Mouse (Mus musculus) kidney, postnatal 14 days (tissue): ENCODE data around the gene Ptprm.

Experiments used
- DNase-seq: peaks from one replicate; pipeline ENCODE4 v3.0.0; 2022; ENCODE audit warnings: mixed read lengths

Gene Ptprm

DNA sequence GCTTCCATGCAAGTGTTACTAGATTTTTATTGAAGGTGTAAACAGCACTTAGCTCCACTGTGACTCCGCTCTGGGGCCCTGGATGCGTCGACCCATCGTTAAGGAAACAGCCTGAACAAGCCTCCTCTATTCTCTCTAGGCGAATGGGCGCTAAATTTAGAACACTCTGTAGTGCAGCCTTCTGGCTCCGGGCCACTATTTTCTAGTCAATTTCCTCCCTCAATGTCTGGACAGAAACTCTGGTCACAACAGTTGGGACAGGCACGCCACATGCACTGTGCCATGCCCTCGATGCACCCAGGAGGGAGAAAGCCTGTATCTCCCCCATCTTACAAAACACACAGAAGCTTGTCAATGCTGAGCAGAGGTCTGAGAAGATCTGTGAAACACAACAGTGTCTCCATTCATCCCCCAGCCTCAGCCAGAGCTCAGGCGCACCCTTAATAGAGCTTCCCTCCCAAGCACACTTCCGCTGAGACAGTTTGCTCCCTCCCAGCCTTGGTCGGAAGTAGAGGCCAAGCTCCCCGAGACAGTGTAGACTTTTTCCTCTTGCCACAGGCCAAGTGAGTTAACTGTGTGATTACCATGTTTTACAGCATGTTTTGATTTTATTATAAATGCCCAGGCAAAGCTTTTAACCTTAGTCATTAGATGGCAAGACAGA, 220.7 kb downstream of the Ptprm start:
- DNase-seq, result peak; percentile 78

DNA sequence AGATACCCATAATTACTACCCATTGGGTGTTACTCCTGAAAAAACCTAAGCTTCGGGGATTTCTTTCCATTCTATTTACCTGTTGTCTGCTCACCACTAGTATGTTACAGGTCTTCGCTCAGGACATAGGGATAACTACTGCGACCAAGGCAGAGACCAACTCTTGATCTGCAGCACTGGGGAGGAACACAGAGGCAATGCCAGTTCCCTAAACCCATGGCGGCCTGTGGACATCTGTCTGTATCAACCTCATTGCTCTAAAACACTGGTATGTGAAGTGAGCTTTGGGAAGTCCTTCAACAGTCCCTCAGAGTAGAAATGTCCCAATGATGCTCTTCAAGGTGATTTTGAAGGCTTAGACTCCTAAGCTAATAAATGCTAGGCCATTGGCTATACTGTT, 221.2 kb downstream of the Ptprm start:
- no peak for DNase-seq

DNA sequence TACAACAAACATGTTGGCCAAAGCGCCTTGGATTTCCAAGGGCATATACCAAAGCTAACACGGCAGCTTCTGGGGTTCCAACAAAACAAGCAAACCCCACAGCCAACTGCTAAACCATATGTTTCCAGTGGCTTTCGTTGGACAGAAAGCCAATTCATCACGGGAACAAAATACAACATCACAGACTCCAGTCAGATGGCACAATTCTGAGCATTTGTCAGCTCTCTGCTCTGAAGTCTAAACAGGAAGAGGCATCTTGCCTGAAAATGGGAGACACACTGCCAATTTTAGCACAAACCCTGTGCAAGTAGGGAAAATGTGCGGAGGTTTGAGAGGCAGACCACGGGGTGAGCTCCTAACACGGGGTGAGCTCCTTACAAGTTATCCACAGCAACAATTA, 226.7 kb downstream of the Ptprm start:
- no peak for DNase-seq

DNA sequence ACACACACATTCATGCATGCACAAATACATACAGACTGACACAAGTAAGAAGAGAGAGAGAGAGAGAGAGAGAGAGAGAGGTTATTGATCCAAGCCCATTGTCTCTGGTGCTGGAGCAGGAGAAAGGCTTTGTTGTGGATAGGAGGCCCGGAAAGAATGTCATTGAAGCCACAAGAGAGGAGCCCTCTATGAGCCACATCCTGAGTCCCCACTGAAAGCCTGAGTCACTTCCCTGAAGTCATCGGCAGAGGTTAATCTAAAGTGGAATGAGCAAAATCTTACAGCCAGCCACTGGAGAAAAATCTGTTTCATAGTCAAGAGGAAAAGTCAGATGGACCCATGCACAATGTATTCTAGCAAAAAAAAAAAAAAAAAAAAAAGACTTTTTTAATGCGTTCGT, 228.7 kb downstream of the Ptprm start:
- DNase-seq, result no peak

DNA sequence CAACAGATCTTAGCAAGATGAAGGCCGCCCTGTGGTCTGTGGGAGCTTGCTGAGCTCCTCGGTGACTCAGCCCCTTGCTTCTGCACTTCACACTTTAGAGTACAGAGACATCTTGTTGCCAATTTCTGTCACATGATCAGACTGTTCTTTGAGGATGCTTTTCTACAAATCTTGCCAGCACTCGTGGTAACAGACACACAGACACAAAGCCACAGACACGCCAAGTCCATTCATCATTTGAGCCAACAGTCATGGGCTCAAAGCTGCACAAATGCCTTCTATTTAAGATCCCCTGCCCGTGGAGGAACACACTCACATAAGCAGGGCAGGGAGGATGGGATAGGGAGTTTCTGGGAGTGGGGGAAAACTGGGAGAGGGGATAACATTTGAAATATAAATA, 230.0 kb downstream of the Ptprm start:
- no peak for DNase-seq

DNA sequence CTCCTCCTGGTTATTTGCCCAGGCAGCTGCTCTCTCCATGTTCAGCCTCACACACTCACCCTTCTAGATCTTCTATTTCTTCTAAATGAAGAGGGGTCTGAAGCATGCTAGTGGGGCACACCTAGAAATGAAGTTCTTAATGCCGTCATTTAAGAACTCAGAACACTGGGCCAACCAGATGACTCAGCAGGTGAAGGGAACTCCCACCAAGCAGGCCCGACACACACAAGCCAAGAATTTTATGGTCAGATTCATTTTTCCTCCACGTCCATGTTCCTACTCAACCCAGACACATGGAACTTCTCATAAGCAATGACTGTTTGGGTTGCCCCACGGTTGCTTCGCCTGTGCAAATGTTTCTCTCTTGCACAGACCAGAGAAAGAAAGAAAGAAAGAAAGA, 230.5 kb downstream of the Ptprm start:
- DNase-seq, result no peak

DNA sequence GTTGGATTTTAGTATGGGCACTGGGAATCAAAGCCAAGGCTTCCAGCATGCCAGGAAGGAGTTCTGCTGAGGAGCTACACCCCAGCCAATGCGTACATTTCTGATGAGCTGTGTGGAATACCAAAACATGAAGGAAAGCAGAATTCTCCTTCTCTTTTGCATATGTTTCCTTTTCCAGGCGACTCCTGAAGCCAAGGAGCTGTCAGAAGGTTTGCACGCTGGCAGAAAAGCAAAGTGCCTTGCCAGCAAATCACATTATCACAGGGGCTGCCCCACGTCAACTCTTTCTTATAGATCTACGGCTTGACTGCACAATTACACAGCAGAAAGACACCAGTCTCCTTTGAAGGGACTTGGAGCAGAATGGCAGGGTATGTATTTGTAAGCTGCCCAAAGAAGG, 233.4 kb downstream of the Ptprm start:
- no peak for DNase-seq

DNA sequence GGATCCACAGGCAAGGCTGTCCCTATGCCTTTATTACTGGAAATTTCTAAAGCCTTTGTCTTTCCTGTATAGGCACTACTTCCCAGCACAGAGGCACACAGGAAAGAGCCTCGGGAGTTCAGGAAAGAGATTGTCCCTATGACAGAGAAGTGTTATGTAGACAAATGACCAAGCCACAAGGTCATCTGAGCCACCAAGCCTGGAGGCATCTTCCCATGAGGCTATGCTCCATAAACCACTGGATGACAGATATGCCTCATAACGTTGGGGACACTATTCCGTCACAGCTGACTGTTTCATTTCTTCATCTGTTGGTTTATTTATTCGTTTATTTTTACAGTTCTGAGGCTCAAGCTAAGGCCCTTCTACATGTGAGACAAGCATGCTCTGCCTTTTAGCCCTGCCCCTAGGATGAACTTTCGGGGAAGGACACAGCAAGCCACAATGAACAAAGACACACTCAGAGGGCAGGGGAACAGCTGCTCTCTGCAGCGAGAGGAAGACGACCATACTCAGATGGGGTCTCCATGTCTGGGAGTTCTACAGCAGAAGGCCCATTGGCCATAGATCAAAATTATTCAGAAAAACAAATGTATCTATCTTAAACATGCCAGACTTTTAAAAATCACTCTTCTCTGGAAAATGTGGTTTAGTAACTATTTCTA, 235.4 kb downstream of the Ptprm start:
- no peak for DNase-seq

DNA sequence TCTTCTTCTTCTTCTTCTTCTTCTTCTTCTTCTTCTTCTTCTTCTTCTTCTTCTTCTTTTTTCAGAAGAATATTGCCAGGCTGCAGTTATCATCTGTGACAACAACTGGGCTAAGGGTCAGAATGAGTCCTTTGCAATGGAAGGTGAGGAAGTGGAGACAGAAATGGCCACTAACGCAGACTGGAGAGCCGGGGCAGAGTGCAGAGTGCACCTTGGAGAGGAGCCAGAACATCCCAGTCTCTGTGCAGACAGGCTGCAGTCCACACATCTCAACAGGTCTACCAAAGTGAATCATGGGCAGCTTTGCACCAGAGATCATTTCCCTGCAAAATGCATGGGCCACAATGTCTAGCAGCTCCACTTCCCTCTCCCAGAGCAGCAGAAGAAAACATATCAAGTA, 239.4 kb downstream of the Ptprm start:
- DNase-seq, result peak; percentile 64

DNA sequence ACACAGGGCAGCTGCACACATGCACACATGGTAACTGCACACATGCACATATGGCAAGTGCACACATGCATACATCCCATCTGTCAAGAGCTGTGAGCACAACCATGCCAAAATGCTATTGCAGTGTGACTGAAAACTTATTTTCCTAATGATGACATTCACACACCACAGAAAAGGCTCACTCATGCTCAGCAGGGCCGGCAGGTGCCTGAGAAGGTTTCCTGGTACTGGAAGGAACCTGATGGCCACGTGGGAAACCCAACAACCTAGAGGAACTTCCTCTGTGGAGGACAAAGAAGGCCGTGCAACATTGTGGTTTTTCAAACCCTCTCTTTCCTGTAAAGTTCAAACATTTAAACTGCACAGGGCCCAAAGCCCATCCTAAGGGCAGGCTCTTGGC, 241.6 kb downstream of the Ptprm start:
- no peak for DNase-seq

DNA sequence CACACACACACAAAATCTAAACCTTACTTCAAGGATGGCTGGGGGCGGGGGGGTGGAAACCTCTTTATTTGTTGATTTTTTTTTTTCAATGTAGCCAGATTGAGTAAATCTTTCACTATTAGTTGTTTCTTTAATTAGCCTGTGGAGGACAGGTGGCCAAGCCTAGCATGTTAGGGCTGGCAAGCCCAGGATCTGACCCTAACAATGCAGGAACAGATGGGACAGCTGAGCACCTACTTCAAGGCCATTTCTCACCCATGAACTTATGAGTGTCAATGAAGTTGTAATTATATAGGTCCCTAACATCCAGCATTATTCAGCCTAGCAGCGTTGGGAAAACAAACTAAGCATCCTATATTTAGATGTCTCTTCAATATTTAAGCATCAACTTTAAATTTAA, 248.1 kb downstream of the Ptprm start:
- DNase-seq, result no peak

DNA sequence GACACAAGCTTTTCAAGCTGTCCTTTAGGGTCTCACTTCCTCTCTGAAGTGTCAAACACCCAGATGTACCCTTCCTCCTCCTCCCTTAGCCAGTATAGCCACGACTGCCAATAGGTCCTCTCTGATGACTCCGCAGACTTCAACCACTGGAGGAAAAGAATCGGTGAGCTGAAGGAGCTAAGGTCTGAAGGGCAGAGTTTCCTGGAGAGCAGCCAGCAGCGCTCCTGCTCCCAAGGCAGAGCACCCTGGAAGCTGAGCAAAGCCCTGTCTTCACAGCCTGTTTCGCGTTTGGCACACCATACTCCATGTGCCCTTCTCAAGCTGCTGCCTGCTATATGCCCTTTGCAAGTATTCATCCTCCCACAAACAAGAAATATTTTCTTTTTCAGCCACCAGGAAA, 252.2 kb downstream of the Ptprm start:
- peak; percentile 81 for DNase-seq

DNA sequence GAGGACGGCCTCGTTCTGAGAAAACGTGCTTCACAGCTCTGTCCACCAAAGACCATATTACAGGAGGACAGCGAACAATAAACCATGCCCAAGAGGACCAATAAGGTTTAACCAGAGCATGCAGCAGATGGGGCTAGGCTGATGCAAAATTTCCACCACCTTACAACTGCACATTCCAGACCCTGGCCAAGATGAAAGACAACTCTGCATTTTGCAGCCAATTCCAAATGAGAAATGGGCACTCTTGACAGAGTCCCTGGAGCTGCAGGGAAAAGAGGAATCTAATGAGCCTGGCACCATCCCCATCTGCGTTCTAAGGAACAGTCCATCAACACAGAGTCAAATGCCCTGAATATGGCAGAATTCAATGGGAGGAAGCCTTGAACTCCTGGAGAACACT, 263.3 kb downstream of the Ptprm start:
- no peak for DNase-seq

DNA sequence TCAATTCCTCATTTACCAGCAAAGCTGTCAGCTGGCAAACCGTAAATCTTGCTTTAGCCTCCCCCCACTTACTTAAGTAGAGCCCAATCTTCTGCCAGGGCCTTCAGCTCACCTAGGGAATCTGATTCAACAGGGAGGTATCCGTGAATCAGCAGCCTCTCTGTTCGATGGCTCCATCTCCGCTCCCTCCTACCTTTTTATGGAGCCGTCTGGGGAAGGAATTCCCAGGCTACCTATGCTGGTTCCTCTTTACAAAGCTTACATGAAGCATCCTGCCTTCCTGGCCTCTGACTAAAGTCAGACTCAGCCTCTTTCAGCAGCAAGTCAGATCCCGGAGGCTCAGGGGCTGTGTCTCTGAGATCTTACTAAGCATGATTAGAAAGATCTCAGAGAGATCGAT, 264.1 kb downstream of the Ptprm start:
- DNase-seq, result no peak

DNA sequence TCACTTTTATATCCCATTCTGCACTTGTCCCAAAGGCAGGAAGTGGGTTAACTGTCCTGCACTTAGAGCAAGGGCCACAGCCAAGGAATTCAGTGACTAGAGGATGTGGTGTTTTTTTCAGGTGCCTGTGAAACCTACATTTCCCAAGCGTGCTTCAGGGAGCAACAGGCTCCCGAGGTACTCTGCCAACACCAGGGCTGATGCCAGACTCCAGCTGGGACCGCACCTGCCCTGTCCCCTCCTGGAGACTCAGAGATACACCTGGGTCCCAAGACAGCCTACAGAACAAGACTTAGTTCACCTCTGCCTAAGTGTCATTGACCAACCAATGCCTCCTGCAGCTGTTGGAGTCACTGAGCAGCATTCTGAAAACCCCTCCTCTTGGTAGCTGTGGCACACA, 264.6 kb downstream of the Ptprm start:
- no peak for DNase-seq

DNA sequence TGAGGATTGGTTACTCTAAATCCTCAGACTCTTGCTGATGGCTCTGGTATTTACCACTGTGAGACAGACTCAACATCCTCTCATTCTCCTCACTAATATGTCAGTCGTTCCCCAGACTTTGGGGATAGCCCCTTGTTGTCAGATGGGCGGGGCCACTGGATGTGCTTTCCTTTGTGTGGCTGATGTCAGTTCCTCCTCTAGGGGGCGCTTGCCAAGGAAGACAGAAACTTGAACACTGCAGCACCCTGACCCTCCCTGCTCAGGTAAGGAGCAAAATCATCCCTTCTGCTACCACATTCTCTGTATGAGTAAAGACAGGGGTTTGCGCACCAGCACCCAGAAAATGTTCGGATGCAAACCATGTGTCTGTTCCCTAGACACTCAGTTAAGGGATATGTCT, 266.7 kb downstream of the Ptprm start:
- DNase-seq, result no peak

DNA sequence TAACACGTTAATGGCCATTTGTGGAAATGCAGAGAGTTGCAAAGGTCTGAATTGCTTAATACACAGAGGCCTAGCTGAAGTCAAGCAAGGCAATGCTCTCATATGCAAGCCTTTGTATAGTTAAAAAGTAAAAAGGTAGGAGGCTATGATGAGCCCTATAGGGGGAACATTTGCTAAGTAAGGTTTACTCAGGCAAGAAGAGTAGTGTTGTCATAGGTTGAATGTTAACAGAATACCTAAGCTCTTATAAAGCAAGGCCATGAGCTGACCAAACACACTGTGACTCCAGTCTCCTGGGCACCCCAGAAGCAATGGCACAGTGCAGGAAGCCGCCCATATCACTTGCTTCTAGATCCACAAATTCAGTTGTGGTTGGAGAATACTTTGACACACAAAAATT, 267.4 kb downstream of the Ptprm start:
- DNase-seq, result no peak

DNA sequence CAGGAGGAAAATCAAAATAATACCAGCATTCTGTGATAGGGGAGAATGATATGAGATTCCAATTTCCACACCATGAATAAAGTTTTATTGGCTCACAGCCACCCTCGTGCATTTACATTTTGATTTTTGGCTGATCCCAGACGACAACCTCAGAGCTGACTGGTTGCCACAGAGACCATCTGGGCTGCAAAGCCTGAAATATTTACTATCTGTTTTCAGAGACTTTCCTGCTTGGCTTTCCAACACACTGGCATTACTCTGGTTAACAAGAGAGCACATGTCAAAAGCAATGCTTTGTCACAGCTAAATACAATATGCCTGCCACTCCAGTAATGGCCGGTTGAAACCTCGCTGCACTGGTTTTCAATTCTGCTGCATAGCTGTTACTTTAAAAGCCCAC, 269.8 kb downstream of the Ptprm start:
- DNase-seq, result no peak

DNA sequence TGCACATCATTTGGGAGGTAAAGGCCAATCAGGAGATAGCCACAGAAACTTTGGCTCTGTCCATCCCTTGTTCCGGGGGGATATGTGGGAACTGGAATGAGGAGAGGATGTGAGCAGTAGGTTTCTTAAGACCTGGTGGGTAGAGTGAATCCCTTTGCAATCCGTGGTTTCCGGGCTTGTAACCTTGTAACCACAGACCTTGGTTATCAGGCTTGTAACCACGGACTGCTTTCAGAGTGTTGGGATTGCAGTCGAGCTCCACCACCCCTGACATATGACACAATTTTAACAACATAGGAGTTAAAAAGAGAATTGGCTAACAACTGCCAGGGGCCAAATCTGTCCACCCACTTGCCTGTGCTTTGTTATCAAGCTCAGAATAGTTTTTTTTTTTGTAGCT, 270.2 kb downstream of the Ptprm start:
- no peak for DNase-seq

DNA sequence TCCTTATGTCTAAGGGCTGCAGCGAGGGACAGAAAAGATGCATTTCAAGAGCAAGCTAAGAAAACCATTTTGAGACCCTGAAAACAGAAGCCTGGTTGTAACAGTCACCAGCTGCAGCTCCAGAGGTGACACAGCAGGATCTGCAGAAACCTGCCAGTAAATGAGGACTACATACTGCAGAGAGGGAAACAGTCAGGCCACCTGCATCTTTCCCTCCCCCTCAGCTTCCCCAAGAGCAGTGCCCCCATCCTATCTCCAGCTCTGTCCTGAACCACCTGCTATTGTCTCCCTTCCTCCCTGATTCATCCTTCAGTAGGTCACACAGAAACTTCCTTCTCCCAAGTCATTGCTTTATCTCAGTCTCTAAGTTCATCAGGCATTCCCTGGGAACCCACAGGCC, 274.7 kb downstream of the Ptprm start:
- no peak for DNase-seq

DNA sequence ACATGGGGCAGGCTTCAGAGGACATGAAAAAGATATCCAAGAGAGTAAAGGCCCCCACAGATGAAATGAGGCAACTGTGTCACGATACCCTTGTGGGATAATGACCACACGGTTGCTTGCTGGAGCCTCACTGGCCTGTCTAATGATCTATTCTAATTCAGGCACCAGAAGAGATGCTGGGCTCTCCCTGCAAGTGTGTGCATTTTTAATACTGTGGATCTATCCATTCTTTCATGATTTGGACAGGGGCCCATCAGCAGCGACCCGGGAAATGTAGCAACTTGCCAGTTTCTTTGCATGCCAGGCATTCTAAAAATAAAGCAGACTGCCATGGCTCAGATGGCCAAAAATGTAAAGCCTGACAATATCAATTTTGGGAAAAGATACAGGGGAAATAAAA, 280.7 kb downstream of the Ptprm start:
- DNase-seq, result no peak

DNA sequence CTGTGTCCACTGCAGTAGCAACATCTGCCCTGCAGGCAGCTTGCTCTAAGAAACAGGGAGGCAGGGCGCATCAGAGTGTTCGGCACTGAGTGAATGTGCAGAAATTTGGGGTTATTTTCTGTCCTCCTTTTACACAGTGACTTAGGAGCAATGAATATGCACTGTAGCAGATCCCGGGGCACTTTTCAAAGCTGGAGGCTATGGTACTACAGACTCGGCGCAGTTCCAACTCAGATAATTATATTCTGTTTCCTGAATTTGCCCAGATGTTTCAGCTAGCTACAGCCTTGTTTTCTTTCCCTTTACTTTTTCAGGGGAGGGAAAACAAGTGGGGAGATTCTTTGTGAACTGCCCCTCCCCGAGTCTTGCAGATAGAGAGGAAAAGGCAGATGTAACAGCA, 281.1 kb downstream of the Ptprm start:
- no peak for DNase-seq

DNA sequence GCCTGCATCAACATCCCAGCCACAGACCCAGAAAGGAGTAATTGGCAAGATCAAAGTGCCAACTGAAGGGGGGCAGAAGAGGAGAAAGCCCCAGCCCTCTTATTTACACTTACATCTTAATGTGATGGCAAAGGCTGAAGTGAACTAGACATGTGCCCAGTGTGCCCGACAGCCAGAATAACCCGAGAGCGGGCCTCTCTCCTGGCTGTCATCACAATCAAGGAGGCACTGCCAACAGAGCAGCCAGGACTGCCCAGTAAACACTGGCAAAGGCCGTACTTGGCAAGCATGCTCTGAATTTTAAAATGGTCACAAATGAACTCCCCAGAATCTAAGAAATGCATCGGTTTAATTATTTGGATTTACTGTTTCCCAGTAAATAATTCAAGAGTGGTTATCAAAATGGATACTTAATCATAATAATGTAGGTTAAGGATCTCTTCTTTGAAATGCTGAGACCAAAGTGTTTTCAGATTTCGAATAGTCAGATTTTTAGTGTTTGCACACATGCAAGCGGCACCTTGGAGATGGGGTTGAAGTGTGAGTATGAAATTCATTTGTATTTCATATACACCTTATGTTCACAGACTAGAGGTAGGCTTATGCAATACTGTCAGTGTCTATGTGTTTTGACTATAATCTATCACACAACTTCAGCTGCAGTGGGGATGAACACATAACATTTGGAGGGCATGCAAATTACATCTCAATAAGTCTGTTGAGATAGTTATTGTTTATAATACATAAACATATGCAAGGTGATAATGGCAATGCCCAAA, 282.8 kb downstream of the Ptprm start:
- DNase-seq, result no peak

DNA sequence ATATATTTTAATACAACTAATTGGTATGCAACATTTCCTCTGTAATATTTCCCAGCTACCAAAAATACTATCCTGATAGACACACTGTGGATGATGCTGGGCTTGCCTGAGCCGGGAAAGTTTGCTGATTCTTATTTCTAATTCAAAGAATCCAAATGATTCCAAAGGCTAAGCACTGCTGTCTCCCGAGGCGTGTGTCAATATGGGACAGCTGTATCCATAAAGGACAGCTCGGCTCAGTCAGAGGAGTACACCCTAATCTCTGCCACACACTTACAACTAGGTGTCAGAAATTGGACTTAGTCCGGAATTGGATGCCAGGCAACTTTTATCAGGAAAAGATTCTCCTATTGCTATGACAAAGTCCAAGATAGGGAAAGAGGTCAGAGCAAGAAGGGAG, 290.6 kb downstream of the Ptprm start:
- no peak for DNase-seq
